Mouse (Mus musculus): ENCODE measurements around the gene Dhx33. TPM values are rescaled to one million over a fixed set of nuclear protein-coding genes. Genes with fewer than 3 reads are reported as not detected.
A peak's percentile ranks its signal among the peaks of the same experiment; 100 is the strongest.

Gene Dhx33
- total and polyA plus RNA-seq, 2 experiments: 7.8 to 22.0 TPM

- peaks cover 6% of the 10 kb centered on the region; the same call in 1 of the 2 replicates for H3K79me2 ChIP-seq (ENCODE audit: control insufficient read depth, insufficient read depth, low read length)
- DNase-seq (ENCODE audit: extremely low read depth, low read depth, low spot score): no peak
- H3K9ac ChIP-seq (ENCODE audit: low read depth, low read length): no peak overlapping the region
- no peak overlapping the region for H3K27ac ChIP-seq (replicated peaks; ENCODE audit: insufficient read depth, low read depth, low read length)
- TF ChIP-seq POLR2A (IDR thresholded peaks at IDR 0.05; ENCODE audit: extremely low read depth, insufficient read depth, low read length) (no peak), CTCF (IDR thresholded peaks at IDR 0.05; ENCODE audit: low read depth, low read length) (no peak)
- H3K4me3 ChIP-seq (ENCODE audit: insufficient read depth, low read depth, low read length): no peak overlapping the region
- 85% methylated on average over 6 of the region's 6 CpGs for WGBS
- peaks cover 32% of the 10 kb centered on the region for H3K36me3 ChIP-seq (ENCODE audit: control insufficient read depth, insufficient read depth, low read length)
- H3K27me3 ChIP-seq (ENCODE audit: control insufficient read depth, insufficient read depth, low read length): no peaks in the 10 kb centered on the region
- H3K4me1 ChIP-seq (ENCODE audit: control insufficient read depth, insufficient read depth, low read length): peaks cover 8% of the 10 kb centered on the region; the same call in 1 of the 2 replicates
These were observed 24.0 kb downstream of the Dhx33 start for GRCm38 (mm10) chr11:70980232-70980631.

- no peak for DNase-seq (ENCODE audit: extremely low read depth, low read depth, low spot score)
- H3K36me3 ChIP-seq (ENCODE audit: control insufficient read depth, insufficient read depth, low read length): peaks cover 41% of the 10 kb centered on the region
- TF ChIP-seq POLR2A (IDR thresholded peaks at IDR 0.05; ENCODE audit: extremely low read depth, insufficient read depth, low read length): no peak
- no peak for TF ChIP-seq CTCF (IDR thresholded peaks at IDR 0.05; ENCODE audit: low read depth, low read length)
These were observed 26.9 kb downstream of the Dhx33 start for GRCm38 (mm10) chr11:70977293-70977692.

GRCm38 (mm10) chr11:70975193-70975592 lies 29.0 kb downstream of the Dhx33 start:
- 0 out of 2 replicates have a peak, but pooled peaks cover 6% of the 10 kb centered on the region for H3K79me2 ChIP-seq (ENCODE audit: control insufficient read depth, insufficient read depth, low read length)
- peaks cover 8% of the 10 kb centered on the region for H3K4me1 ChIP-seq (ENCODE audit: control insufficient read depth, insufficient read depth, low read length)
- no peak overlapping the region for H3K4me3 ChIP-seq (ENCODE audit: insufficient read depth, low read depth, low read length)
- no peak for TF ChIP-seq POLR2A (IDR thresholded peaks at IDR 0.05; ENCODE audit: extremely low read depth, insufficient read depth, low read length)
- no peak for TF ChIP-seq CTCF (IDR thresholded peaks at IDR 0.05; ENCODE audit: low read depth, low read length)
- no peak overlapping the region for H3K27ac ChIP-seq (replicated peaks; ENCODE audit: insufficient read depth, low read depth, low read length)
- no peaks in the 10 kb centered on the region for H3K27me3 ChIP-seq (ENCODE audit: control insufficient read depth, insufficient read depth, low read length)
- H3K9ac ChIP-seq (ENCODE audit: low read depth, low read length): no peak overlapping the region
- H3K36me3 ChIP-seq (ENCODE audit: control insufficient read depth, insufficient read depth, low read length): peaks cover 40% of the 10 kb centered on the region
- 75% methylated on average over 2 of the region's 2 CpGs for WGBS
- no peak for DNase-seq (ENCODE audit: extremely low read depth, low read depth, low spot score)

More at GRCm38 (mm10) chr11:70977293-70977692, 26.9 kb downstream of the Dhx33 start:
- H3K27me3 ChIP-seq (ENCODE audit: control insufficient read depth, insufficient read depth, low read length): no peaks in the 10 kb centered on the region
- no peak overlapping the region for H3K4me3 ChIP-seq (ENCODE audit: insufficient read depth, low read depth, low read length)
- 0 out of 2 replicates have a peak, but pooled peaks cover 5% of the 10 kb centered on the region for H3K79me2 ChIP-seq (ENCODE audit: control insufficient read depth, insufficient read depth, low read length)
- 92% methylated on average over 6 of the region's 6 CpGs for WGBS
- H3K9ac ChIP-seq (ENCODE audit: low read depth, low read length): no peak overlapping the region
- H3K4me1 ChIP-seq (ENCODE audit: control insufficient read depth, insufficient read depth, low read length): peaks cover 11% of the 10 kb centered on the region
- no peak overlapping the region for H3K27ac ChIP-seq (replicated peaks; ENCODE audit: insufficient read depth, low read depth, low read length)

GRCm38 (mm10) chr11:70973947-70974346 lies 30.3 kb downstream of the Dhx33 start:
- H3K9ac ChIP-seq (ENCODE audit: low read depth, low read length): no peak overlapping the region
- DNase-seq (ENCODE audit: extremely low read depth, low read depth, low spot score): no peak
- H3K4me3 ChIP-seq (ENCODE audit: insufficient read depth, low read depth, low read length): no peak overlapping the region
- WGBS: 81% methylated on average over 4 of the region's 4 CpGs
- no peak for TF ChIP-seq POLR2A (IDR thresholded peaks at IDR 0.05; ENCODE audit: extremely low read depth, insufficient read depth, low read length)
- TF ChIP-seq CTCF (IDR thresholded peaks at IDR 0.05; ENCODE audit: low read depth, low read length): no peak
- no peak overlapping the region for H3K27ac ChIP-seq (replicated peaks; ENCODE audit: insufficient read depth, low read depth, low read length)
- no peaks in the 10 kb centered on the region for H3K27me3 ChIP-seq (ENCODE audit: control insufficient read depth, insufficient read depth, low read length)
- peaks cover 37% of the 10 kb centered on the region for H3K36me3 ChIP-seq (ENCODE audit: control insufficient read depth, insufficient read depth, low read length)
- H3K4me1 ChIP-seq (ENCODE audit: control insufficient read depth, insufficient read depth, low read length): peaks cover 11% of the 10 kb centered on the region
- peaks cover 13% of the 10 kb centered on the region; the same call in 1 of the 2 replicates for H3K79me2 ChIP-seq (ENCODE audit: control insufficient read depth, insufficient read depth, low read length)

- no peak overlapping the region for H3K9ac ChIP-seq (ENCODE audit: low read depth, low read length)
- H3K4me1 ChIP-seq (ENCODE audit: control insufficient read depth, insufficient read depth, low read length): peaks cover 13% of the 10 kb centered on the region
- peak; percentile 96 for DNase-seq (ENCODE audit: extremely low read depth, low read depth, low spot score)
- no peaks in the 10 kb centered on the region for H3K27me3 ChIP-seq (ENCODE audit: control insufficient read depth, insufficient read depth, low read length)
- H3K36me3 ChIP-seq (ENCODE audit: control insufficient read depth, insufficient read depth, low read length): peaks cover 27% of the 10 kb centered on the region
- H3K79me2 ChIP-seq (ENCODE audit: control insufficient read depth, insufficient read depth, low read length): peaks cover 13% of the 10 kb centered on the region; the same call in 1 of the 2 replicates
- no peak for TF ChIP-seq POLR2A (IDR thresholded peaks at IDR 0.05; ENCODE audit: extremely low read depth, insufficient read depth, low read length)
- TF ChIP-seq CTCF (IDR thresholded peaks at IDR 0.05; ENCODE audit: low read depth, low read length): no peak
- H3K27ac ChIP-seq (replicated peaks; ENCODE audit: insufficient read depth, low read depth, low read length): peak overlapping the region; percentile 79
- H3K4me3 ChIP-seq (ENCODE audit: insufficient read depth, low read depth, low read length): no peak overlapping the region
- 16% methylated on average over 1 of the region's 1 CpGs for WGBS
These were observed 31.7 kb downstream of the Dhx33 start for GRCm38 (mm10) chr11:70972586-70972985.

Data from liver, adult 2 months (tissue).